Mouse (Mus musculus) cerebellum, postnatal 25 days (tissue): ENCODE results near the gene Pcca.
"Not testable (repeated sequence)": the region's sequence is repeated elsewhere in the genome, so short reads cannot be mapped to it uniquely, and the experiment has no call there.

Experiments used
- DNase-seq, 2 experiments: peaks; one replicate each; pipeline ENCODE4 v3.0.0; 2021; ENCODE audit warnings: mixed read lengths in 2 of 2

Pcca gene

DNA sequence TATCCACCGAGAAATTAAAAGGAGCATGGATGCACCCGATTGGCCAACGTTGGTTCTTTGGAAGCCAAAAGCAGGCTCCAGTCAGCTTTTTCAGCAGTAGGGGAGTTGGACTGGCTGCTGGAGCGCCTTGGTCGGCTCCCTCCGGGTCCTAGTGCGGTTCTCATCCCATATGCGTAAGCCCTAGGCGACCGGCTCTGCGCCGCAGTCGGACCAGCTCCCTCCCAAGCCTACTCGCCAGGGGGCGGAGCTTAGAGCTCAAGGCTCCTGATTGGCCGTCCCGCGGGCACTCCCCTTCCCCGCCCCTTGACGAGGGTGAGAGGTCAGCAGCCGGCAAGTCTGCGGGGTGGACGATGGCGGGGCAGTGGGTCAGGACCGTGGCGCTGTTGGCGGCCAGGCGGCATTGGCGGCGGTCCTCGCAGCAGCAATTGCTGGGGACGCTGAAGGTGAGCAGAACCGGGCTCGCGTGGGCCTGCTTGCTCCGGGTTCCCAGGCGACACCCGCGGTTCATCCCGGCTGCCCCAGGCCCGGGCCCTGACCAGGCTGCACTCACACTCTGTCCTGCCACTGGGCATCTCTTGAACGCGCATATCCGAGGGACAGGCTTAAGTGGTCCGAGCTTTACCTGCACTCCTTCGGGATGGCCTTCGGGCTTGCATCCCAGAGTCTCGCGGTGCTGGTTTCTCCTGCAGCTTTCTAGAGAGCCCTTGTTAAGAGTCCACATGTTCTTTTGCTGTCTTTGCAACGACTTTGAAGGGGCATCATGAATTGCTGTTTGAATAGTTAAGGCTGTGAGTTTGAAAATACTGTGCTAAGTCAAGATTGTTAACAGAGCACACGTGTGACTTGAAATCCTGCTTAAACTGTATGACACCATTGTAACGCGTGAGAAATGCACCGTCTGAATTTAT, at the start of gene Pcca:
Gene Pcca (plus strand): TSS at position 308 of the 908 bp plus-strand sequence.
- DNase-seq: peak; percentile 96 to 98

DNA sequence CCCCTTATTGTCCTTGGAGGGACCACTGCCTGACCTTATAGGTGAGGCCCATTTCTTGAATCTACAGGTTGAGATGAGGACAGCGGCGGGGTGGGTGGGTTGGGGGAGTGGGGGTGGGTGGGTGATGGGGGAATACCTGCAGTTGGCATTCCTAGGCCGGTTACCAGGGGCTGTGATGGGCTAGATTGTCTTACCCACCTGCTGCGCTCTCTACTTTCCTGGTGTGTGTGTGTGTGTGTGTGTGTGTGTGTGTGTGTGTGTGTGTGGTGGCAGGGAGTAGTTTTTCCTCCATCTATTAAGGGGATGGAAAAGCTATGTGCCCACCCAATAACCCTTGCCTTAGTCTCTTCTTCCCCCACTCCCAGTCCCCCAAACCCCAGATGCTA, 49.7 kb upstream of the Pcca start:
- peak in 1 of 2 experiments; percentile 64 for DNase-seq

DNA sequence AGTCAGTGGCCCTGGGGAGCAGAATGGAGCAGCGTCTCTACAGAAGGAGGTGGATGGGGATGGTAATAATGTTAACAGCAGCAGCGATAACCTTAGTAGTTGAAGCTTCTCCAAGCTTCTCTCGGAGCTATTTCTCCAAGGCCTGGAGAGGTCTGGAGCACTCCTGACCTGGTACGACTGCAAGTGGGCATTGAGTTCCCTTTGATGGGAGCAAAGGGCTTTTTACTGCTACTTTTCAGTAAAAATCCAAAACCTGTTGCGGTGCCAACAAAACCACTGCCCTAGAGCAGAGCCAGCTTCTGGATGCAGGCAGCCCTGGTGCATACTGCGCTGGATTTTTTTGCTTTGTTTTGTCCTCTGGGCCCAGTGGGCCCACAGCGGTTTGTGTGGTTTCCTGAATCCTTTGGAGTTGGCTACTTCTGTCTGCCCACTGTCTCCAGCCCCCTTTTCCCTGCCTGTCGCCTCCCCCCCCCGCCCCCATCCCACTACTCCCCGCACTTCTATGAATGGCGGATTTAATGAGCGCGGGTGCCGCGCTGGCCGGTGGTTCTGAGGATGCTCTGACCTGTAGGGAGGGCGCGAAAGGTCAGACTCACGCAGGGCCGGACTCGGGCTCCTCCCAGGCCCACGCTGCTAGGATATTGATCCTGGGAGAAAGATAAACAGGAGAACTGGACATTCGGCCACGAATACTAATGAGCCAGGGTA, 49.1 kb upstream of the Pcca start:
- DNase-seq: peak; percentile 75 to 78

DNA sequence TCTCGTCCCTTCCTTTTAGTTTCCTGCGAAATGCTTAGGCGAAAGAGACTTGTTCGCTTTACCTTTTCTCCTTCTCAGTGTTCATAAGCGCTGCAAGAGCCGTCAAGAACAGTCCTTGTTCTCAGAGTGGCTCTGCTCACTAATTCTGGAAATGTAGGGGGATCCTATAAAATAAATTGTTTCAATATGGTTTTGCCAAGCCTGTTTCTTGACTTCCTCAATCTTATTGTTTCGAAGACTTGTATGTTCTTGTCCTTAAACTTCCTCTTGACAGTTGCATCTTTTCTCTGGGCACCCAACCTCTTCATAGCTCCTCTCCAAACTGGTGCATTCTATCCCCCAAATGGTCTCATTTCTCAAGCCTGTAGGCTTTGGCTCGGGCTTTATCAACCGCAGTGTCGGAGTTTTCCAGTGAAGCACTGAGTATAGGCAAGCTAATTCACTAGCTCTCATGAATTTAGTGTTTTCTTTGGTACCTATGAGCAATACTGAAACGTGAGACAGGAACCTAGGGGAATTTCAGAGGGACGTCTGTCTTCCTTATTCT, 48.4 kb upstream of the Pcca start:
- peak; percentile 58 to 60 for DNase-seq

DNA sequence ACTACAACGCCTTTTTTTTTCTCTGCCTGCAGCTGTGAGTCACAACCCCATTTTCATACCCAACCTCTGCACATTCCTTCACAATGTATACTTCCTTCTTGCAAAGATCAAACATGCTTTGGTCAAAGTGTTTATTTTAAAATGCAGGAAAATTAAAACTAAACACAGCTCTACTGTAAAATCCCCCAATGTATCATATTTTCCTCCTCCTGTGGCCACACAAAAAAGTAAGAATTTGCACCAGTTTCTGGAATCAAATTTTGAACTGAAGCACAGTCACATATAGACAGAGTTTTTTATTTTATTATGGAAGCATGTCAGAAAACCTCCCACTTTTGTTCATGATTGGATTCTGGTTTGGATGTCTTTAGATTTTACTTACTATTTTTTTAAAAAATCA, 47.5 kb upstream of the Pcca start:
- no peak for DNase-seq

DNA sequence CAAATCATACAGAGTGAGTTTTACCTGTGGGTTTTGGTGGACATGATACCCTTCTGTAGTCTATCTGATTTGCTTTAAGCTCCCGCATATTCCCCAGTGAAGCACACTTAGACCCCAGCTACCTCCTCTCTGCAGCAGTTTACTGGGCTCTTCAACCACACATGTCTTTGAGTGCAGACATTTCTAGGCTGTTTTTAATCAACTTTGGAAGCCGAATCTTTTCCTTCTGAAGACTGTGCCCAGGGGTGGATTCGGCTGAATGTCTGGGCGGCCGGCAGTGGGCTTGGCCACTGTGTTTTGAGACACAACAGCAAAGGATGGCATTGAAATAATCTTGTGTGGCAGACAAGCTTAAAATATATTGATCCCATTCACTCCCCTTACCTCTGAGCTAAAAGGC, 46.8 kb upstream of the Pcca start:
- DNase-seq: peak; percentile 58 to 70

DNA sequence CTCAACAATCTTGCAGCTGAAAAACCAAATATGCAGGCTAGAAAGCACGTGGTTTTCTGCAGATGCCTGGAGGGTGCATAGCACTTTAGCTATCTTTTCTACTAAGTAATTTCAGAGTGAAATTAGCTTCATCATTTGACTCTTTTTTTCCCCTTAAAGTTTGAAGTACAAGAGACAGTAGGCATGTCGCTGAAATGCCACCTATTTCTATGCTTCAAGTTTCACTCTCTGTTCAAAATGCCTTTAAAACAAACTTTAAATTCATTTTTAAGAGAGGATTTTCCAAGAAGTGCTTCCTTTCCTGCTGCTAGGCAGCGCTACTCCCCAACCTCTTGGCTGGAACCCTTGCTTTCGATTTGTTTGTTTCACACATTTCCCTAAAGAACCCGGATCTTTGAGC, 45.1 kb upstream of the Pcca start:
- DNase-seq: peak; percentile 29 to 47

DNA sequence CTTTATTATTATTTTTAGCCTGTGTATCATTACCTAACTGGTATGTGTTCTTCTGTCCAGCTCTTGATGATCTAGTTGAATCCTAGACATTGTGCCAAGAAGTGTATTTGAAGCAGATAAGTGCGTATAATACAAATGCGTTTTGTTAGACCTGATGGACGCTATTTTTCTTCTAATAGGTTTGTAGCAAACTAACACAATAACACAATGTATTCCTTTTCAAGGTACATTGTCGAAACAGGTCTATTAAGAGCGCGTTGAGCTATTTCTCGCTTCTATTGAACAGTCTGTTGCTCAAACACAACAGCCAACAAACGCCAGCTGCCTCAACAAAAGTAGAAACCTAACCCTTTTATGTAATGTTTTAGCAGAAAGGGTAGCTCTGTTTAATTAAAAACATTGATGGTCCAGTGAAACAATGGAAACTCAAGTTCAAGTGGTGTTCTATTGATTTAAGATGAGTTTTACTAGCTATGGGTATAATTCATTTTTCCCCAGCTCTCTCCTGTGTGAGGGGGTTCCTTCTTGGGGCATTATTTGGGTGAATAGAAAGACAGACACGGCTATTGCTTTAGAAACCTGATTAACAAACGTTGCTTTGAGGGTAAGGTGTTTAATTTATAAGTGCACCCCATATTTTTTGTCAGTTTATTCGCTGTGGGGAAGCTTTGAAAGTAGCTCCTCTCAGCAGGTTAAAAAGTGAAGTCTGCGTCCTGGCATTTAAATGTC, 44.3 kb upstream of the Pcca start:
- DNase-seq: peak in 1 of 2 experiments; percentile 50

DNA sequence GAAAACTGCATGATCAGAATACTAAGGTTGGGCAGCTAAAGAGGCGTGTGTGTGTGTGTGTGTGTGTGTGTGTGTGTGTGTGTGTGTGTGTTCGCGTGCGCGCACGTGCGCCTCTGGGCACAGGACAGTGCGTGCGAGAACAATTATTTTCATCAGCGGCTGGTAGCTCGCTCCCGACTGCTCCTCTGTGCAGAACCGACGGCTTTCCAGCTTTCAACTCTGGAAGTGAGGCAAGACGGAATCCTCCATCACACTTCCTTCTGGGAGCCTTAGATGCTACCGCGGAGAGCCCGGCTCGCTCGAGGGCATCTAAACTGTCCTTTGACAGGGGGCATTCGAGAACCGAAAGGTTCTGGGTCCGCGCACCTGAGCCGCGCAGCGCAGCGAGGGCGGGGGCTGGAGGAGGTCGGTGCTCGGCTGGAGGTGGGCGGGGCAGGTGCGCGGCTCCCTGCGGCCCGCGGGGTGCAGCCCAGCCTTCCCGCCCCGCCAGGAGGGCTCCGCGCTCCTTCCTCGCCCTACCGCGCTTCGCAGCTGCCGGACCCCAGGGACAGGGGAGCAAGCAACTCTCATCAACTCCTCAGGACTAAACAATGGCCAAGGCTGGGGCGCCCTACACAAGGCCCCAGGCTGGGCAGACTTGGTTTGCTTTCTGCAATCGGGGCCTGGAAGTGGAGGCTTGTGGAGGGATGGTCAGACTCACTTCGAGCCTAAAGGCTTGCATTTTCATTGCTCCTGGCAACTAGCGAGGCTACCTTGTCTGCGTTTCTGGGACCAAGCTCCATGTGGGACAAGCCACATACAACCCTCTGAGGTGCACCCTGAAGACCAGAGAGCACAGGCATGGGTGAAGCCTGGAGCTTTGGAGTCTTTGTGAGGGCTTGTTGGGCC, 43.4 kb upstream of the Pcca start, which contains the start of gene Gm10837:
Gene Gm10837 (plus strand): TSS at position 146 of the 888 bp plus-strand sequence.
- DNase-seq: peak; percentile 81 to 84

DNA sequence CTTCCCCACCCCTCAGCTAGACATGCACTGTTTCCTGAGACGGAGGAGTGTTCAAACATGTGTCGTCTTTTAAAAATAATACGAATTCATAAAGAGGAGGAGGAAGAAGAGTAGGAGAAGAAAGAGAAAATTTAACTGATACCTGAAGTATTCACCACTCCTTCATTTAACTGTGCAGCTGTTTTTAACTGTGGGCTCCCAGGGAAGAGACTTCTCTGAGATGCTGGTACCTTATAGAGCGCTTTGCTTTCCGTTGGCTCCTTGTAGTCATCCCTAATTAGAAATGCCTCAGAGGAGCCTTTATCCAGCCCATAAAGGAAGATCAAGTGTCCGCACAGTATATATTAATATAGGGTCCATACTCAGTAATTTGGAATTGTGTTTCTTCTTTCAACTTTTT, 42.6 kb upstream of the Pcca start:
- DNase-seq: no peak

DNA sequence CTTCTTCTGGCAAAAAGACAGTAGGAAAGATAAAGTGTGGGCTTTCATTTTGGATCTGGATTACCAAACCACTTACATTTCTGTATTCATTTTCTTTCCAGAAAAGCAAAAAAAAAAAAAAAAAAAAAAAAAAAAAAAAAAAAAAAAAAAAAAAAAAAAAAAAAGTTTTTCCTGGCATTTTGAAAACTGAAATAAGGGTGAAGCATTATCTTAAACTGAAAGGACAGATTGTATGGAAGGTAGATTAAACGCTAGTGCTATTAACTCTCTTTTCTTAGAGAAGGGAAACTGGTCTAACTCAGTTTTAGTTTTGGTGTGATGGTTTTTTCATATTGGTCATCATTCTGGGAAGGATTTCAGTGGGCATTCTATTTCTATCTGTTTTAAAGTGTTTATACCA, 42.1 kb upstream of the Pcca start:
- DNase-seq: no peak

DNA sequence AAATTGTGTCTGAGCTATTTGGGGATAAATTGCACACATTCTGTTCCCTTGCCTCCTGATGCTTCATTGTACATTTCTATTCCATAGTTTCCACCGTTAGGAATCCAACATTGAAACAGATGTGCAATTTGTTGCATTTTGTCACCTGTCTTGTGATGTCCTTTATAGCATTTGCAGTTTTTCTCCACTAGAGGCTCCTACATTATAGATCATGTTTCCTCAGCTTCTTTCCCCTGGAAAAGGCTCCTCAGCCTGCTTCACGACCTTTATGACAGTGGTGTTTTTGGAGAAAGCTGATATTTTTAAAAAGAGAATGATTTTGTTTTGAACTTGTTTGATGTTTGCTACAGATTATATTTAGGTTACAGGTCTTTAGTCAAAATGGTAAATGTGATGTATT, 25.1 kb upstream of the Pcca start:
- DNase-seq: no peak

DNA sequence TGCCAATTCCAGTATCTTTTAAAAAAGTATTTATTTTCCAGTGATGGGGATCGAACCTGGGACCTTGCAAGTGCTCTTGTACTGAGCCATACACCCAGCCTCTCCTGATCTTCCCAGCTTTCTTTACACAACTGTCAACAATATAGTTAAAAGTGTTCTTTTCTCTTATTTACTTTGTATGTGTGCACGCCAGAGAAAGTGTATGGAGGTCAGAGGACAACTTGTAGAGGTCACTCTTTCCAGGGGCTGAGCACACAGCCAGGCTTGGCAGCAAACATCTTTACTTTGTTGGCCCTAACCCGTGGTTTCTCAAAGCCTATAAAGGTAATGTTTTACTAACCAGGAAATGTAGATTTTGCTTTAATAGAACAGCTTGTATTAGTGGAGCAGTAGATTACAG, 22.6 kb upstream of the Pcca start:
- no peak for DNase-seq

DNA sequence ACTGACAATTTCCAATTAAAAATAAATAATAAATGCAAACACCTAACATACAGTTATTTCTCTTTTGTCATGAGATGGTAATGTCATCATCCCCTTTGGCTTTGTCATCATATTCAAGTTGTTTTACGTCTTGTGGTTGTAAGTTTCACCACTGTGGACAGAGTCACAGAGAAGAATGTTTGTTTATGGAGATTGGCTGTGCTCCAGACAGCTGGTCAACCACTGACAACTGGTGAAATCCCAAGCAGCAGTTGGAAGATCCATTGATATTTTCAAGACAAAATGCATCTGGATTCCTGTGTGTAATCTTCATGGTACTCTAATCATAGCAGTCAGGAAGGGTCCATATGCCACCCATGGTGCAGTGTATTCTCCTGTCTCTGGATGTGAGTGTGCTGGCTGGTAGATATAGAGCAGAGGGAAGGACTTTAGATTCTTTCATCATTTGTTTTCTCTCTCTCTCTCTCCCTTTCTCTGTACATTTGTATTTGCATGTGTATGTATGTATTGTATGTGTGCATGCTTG, 20.6 kb upstream of the Pcca start:
- no peak for DNase-seq

DNA sequence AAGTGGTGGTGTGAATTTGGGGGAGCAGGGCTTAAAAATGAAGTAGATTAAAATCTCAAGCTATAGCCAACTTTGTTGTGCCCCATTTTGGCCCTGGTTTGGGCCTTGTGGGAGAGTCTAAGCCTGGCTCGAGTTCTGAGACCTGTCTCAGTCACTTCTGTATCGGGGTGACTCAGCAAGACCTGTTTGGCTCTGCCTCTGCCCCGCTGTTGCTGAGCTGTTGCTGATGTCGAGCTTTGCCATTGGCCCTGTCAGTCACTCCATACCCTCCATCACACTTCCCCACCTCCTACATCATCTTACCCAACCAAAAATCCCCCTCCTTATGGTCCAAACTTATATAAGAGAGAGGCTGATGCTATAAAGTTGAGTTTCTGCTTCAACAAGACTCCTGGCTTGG, 5.6 kb upstream of the Pcca start:
- DNase-seq: no peak

DNA sequence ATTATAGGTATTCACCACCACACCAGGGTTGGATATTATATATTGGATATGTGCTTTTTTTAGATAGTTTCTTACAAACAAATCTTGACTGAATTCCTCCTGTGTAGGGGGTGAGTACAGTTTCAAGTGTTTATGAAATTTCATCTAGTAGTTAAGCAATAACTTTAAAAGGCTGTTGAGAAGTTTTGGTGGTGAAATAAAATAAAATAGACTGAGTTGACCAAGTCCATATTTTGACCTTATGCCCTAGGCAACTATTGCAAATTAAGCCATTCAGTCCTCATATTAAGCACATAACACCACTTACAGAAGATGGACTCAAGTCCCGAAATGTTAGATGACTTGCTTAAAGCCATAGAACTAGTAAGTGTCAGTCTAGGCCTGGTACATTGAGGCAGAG, 1.9 kb downstream of the Pcca start:
- DNase-seq: no peak

DNA sequence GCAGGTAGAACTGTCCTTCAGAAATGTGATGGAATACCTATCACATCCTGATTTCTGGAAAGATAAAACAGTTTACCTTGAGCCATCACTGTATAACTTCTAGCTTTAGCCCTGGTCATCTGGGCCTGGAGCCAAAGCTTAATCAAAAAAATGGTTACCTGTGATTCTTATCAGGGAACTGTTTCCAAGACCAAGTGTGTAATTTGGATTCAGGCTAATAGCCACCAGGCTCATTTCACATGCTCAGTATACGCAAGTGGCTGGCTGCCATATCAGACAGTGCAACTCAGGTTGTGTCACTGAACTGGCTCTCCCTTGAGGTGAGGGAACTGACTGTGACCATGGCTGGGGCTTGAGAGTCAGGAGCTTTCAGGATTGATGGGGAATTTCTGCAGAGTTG, 14.3 kb downstream of the Pcca start:
- DNase-seq: no peak

DNA sequence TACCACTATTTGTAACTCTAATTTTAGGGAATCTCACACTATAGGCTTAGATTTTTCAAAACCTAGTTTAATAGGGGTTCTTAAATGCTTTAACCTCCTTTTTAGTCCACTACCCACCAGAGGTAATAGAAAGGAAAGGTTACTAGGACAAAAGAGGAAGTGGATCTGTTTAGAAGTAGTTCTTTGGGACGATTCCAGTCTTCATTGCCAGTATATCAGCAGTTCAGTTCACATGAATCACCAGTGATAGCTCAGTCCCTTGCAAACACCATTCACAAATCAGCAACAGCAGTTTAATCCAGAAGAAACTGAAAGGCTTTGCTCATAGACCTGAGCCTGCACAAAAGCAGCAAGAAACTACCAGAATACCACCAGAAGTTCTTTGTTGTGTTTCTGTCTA, 14.8 kb downstream of the Pcca start:
- DNase-seq: no peak

DNA sequence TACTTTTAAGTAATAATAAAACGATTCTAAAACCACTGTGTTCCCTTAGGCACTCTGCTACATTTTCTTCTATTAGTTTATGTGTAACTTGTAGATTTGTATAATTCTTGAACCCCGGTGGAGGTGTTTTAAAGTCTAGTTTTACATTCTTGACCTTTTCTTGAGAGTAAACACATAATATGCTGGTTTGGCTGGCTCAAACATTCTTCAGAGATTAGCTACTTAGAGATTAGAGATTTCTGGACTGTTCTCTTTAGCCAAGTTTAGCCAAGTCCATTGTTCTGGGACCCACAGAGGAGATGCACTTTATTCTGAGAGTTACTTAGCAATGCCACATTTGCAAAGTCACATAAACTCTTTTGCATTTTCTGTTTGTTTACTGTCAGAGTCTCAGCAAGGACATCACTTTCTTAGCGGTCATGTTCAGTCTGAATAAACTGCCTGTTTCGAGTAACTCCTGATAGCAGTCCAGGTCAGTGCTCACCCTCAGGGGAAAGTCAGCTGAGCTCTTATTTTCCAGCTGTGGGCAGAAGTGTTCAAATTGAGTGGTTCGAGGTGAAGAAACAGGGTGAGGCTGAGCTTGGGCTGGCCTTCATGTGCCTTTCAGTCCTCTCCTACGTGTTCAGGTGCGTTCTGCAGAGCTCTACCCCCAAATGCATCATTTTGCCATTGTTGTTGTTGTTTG, 18.8 kb downstream of the Pcca start:
- DNase-seq: no peak

DNA sequence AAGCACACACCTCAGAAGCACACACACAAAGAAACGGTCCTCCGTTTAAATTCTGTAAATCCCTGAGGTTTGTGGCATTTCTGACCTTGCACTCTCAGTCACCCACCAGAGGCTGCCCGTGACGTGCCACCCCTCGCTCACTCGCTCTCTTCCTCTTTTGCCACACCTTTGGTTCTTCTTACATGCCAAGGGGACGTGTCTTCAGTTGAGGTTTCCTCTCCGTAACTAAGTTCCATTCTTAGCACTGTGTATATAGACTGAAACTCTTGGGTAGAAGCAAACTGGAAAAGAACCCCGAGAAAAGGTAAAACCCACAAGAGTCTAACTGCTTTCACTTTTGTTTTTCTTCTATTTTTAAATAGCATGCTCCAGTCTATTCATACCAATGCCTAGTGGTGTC, 23.2 kb downstream of the Pcca start:
- DNase-seq: no peak

DNA sequence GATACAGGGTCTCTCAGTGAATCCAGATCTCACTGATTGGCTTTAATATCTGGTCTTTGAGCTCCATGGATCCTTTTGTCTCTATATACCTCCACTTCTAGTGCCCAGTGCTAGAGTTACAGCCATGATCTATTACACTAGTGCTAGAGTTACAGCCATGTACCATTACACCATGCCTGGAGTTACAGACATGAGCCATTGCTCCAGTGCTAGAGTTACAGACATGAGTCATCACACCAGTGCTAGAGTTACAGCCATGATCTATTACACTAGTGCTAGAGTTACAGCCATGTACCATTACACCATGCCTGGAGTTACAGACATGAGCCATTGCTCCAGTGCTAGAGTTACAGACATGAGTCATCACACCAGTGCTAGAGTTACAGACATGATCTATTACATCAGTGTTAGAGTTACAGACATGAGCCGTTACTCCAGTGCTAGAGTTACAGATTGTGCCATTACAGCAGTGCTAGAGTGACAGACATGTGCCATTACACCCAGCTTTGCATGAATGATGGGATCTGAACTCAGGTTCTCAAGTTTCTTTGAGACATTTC, 26.8 kb downstream of the Pcca start:
- not testable (repeated sequence) for DNase-seq
